Mouse (Mus musculus): ENCODE measurements around the gene Olfr455. TPM values are rescaled to one million over a fixed set of nuclear protein-coding genes. Genes with fewer than 3 reads are reported as not detected.

The Olfr455 gene
- total RNA-seq (2021) = not detected

DNA sequence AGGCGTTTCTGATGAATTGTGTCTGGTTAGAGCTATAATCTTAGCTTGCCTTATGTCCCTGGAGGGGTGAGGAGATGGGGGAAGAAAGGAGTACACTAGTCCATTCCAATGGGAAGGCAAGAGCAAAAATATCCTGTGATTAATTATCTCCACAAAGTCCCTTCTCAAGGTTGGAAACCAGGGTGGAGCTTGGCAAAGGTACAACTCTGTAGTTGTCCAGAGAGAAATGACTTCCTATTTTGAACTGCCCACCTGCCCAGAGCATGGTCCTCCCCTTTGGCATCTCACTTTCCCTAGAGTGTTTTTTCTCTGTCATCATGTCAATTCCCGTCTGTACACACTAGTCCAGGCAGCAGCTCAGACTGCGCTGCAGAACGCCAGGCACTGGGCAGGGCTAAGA lies at the start of gene Olfr455:
Olfr455 (minus strand) TSS at position 127 of the 400 bp plus-strand sequence.
- no peak for DNase-seq (ENCODE audit: extremely low spot score in 1 of 2, low spot score in 1 of 2)

DNA sequence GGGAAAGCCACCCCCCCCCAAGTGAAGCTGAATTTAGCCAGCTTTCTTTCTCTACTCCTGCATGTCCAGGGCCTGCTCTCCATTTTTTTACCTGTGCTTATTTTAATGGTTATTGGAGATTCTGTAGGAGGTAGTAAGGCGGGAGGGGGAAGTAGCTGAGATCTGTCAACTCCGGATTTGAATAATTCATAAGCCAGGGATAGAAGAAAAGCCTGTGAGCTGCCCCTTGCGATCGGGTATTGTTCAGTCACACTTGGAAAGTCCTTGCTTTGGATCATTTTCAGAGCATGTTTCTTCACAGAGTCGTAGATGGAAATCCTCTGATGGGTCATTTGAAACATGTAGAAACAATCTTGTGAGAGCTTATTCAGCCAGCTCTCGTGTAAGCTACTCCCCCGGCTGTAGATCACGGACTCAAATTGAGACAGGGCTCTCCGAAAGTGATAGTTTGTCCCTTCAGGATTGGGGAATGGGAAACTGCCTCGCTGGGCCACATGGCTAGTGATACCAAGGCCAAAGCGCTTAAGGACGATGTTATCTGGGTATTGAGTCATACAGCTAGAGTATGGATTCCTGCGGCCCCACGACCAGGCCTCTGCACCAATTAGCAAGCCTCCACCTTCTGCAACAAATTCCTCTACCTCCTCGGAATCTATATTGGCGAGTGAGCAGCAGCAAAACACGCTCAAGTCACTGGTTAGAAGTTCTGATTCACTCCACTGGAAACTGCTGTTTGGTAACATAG lies 45.9 kb upstream of the Olfr455 start:
- DNase-seq (ENCODE audit: extremely low spot score in 1 of 2, low spot score in 1 of 2) = no peak

DNA sequence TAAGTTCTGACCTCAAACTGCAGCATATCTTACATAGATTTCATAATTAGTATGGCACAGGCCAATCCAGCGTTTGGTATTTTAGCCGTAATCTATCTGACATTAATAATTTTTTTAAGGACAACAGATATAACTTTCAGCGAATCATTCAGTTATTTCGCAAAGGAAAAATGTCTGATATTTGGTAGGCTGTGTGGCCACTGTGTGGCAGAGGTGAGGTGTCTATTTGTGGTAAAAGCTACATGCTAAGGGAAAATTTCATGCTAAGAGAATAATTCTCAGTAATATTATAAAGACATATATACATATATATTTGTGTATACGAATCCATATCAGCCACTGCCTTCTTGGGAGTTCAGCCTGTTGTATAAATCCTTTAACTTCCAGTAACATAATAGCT lies 39.2 kb upstream of the Olfr455 start:
- DNase-seq (ENCODE audit: extremely low spot score in 1 of 2, low spot score in 1 of 2) = no peak

DNA sequence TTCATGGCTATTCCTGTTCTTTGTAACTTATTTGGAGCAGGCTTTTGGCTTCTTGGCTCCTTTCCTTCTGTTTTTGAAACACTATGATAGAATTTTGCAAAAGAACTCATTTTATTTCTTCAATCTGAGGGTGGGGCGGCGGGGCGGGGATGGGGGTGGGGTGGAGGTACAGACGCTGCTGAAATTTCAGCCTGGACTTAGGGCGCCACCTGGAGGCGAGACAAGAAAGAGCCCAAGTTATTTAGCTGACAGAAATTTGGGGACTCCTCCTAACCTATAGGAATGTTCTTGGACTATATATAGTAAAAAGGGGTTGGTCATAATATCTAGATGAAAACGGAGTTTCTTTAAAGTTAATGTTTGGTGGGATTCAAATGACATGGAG lies 36.1 kb upstream of the Olfr455 start:
- peak; percentile 40 to 84 for DNase-seq (ENCODE audit: extremely low spot score in 1 of 2, low spot score in 1 of 2)

DNA sequence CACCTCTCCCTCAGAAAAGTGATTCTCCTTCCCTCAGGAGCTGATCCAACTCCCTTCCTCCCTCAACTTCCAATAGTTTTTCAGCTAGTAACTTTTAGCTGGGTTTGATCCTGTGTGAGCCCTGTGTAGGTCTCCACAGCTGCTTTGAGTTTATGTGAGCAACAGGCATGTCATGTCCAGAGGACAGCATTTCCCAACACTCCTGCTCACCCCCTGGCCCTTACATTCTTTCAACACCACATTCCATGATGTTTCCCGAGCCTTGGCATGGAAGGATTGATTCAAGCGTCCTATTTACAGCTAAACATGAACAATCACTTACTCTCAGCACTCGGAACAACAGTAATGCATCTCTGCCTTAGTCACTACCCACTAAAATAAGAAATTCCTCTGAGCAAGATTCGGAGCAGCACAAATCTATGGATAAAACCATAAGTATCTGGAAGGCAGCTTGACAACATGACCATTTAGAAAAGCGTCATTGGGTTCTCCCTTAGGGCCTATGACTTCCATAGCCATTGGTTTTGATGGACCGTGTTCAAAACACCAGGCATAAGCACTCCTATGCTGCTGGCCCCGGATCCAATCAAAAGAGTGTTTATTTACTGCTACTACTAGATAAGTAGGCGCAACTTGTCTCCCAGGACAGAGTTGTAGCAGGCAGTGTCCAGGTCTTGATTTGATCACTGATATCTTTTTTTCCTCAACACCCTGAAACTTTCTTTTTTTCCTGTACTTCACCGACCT lies 35.5 kb upstream of the Olfr455 start:
- no peak for DNase-seq (ENCODE audit: extremely low spot score in 1 of 2, low spot score in 1 of 2)

DNA sequence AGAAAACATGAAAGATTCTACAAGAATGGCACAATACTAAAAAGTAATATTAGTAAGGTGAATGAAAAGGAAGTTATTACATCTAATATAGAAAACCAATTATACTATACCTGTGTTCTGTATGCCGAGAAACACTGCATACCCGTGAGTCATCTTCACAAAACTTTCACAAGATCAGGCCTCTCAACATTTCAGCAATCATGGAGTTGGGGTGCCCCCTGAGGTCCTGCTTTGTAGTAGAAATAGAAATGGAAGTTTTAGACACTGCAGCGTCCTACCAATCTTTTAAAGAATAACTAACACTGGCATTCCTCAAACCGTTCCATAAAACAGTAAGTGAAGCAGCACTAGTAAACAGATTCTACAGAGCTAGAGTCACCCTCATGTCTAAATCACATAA lies 31.3 kb upstream of the Olfr455 start:
- no peak for DNase-seq (ENCODE audit: extremely low spot score in 1 of 2, low spot score in 1 of 2)

DNA sequence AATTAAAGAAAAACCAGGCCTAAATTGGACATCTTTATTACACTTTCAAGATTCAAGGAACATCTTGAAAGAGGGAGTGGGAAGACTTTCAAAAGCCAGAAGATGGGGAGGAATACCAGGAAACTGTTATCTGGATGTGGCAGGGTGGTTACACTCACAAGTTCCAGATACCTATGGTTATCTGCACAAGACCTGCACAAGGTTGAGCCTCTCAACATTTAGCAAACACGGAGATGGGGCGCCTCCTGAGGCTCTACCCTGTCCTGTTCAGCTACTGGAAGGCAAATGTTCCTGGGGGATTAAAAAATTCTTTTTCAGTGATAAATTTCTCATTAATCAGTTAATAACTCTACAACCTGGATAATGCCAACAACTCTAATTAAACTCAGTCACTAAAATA lies 30.0 kb upstream of the Olfr455 start:
- no peak for DNase-seq (ENCODE audit: extremely low spot score in 1 of 2, low spot score in 1 of 2)

DNA sequence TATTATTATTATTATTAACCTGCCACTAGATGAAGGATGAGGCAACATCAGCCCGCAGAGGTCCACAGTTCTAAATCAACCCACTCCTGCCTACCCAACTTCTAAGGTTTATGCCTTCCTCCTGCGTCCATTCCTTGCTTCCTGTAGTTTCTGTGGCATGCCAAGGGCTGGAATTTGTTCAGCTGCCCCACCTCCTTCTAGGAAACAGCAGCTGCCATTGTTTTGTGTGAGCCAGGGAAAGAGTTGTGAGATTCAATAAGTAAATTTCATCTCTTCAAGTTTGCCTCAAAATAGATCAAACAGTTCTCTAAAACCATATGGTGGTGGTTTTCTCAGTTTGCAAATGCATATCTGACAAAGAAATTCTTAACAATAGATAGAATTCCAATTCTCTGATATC lies 20.8 kb upstream of the Olfr455 start:
- no peak for DNase-seq (ENCODE audit: extremely low spot score in 1 of 2, low spot score in 1 of 2)

DNA sequence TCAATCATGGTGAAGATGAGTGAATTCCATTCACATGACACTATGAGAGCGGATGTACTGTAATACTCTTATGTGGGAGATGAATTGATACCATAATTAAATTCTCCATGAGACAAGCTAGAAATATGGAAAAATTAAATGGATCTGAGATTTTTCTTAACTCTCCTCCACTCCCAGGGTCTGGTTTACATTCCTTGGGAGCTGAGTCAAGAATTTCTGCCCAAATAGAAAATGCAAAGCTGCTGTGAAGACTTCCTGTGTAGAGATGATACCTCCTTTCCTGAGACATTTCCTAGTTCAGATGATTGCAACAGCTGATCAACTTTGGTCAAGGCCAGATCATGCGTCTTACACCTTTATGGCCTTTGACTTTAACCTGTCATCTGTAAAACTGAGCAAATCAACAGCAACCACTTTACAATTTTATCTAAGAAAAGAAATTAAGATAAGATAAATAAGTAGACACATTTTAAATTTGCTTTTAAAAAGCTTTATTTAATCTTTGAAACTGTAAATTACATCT lies 18.8 kb upstream of the Olfr455 start:
- no peak for DNase-seq (ENCODE audit: extremely low spot score in 1 of 2, low spot score in 1 of 2)

DNA sequence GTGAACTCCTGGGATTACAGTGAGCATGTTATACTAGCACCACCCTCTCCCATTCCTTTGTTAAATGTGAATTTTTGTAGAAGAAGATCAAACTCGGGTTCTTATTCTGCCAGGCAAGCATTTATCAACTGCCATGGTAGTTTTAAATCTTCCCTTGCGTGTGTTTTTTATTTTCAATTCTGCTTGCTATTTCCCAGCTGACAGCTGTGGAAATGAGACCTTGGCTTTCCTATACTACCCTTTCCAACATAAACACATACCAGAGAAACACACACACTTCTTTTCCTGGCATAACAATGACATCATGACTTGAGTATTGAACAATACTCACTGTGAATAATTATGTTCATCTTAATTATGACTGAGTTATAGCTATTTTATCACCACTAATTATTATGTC lies 14.9 kb upstream of the Olfr455 start:
- DNase-seq (ENCODE audit: extremely low spot score in 1 of 2, low spot score in 1 of 2) = no peak

DNA sequence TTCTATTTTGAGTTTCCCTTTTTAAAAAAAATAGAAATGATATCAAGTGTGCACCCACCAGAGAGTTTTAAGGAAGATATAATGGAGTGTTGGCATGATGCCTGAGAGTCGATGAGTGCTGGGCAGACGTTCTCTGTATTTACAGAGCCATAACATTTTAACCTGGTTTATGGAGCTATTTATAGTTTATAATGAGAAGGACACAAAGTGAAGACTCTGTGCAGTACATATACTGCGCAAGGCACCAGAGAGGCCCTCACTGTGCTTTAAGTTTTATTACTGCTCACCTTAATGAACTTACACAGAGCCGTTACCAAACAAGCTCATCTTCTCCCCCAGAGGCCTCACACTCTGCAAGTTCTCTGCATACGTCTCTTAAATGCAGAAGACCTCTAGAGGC lies 13.5 kb upstream of the Olfr455 start:
- no peak for DNase-seq (ENCODE audit: extremely low spot score in 1 of 2, low spot score in 1 of 2)

DNA sequence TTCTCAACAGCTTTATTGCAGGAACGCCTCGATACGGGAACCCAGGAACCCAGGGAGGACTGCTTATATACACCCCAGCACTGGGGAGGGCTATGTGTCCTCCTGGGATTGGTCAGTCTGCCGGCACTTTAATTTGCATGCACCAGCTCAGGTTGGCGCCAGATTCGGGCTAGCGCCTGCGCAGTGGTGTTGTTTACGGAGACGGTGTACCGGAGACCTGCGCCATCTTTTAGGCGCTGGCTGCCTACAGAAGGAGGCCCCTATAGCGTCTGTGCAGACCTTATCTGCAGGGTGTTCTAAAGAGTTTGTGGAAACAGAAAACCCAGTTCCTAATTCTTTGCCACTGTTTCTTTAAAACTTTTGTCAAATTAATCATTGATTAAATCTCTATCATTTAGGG lies 11.3 kb upstream of the Olfr455 start:
- no peak for DNase-seq (ENCODE audit: extremely low spot score in 1 of 2, low spot score in 1 of 2)

DNA sequence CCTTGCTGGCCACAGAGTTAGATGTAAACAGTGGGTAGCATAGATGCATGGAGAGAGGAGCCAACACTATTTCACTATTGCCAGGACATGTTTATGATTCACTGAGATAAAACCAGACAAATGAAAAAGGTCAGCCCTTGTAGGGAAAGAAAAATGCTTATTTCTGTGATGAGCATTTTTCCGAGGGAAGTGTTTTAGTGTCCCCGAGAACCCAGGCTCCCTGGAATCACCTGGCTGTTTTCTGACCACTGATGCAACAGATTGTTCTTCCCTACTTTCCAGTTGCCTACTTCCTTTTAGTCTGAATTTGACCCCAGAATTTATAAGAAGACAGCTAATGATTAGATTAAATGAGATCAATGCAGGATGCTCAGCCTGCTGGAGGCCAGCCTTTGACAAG lies 1.2 kb downstream of the Olfr455 start:
- DNase-seq (ENCODE audit: extremely low spot score in 1 of 2, low spot score in 1 of 2) = no peak

DNA sequence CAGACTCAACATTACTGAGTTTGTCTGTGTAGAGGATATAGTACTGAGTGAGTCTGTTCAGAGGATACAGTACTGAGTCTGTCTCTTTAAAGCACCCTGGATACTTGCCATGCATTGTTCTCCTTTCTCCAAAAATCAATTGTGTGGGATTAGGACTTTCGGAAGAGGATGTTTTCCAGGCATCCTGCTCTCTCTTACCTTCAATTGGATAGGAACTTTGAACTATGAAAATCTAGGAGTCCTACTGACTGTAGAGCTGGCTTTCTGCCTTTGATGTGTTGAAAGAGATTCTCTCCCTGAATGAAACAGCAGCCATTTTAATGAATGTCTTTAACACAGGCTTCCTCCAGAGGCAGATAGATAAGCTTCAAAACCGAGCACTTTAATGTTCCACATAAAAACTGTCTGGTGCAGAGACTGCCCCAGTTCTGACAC lies 1.9 kb downstream of the Olfr455 start:
- DNase-seq (ENCODE audit: extremely low spot score in 1 of 2, low spot score in 1 of 2) = no peak

DNA sequence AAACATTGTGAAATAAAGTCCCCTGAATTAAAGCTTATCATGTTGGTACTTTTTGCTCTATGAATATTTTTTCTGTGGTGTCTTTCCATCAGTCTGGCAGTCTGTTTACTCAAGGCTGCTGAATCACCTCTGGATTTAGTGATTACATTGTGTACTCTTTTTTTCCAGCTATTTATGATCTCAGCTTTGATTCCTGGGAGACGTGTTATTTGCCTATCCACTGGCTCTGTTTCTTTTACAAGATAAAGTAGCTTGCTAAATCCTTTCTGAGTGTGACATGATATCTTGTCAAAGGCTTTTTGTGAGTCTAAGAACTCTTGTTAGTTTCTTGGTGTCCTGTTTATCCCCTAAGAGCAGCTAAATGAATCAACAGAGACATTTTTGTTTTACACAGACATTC lies 2.5 kb downstream of the Olfr455 start:
- no peak for DNase-seq (ENCODE audit: extremely low spot score in 1 of 2, low spot score in 1 of 2)

DNA sequence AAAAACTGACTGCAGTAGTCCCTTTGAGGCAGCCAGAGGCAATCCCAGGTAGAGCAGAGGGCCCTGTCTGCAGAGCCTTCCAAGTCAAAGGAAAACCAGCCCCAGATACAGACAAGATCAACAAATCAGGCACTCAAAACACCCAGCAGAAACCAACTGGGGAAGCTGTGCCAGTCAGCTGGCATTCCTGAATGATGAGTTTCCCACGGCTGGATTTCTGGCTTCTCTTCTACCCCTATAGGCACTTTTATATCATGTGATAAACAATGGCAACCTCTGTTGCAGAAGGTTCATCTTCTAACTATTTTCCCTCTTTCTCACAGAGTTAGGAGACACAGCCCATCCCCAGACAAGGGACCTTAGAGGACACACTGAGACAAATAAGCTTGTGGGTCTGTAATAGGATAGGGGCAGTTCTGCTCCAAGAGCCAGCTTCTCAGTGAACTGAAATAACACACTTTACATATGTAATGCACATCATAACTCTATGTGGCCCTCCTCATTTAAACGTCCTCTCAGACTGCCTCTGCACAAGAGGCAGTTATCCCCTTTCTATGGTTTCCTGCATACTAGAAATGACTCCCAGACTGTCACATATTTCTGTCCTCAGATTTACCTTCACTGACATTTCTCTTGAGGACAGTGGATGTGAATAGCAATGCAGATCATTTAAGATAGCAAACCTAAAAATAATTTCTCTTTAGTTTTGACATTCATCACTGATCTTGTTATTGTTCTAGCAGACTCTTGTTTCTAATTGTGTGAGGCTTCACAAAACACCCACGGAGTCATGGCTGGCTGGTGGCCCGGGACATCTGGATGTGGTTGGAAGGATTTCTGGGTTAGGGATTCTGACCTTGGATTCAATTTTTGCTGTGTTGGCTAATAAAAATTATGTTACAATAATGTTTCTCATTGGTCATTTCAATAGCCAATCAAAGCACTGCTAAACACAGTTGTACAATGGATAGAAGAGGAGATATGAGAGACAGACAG lies 5.1 kb downstream of the Olfr455 start:
- no peak for DNase-seq (ENCODE audit: extremely low spot score in 1 of 2, low spot score in 1 of 2)

DNA sequence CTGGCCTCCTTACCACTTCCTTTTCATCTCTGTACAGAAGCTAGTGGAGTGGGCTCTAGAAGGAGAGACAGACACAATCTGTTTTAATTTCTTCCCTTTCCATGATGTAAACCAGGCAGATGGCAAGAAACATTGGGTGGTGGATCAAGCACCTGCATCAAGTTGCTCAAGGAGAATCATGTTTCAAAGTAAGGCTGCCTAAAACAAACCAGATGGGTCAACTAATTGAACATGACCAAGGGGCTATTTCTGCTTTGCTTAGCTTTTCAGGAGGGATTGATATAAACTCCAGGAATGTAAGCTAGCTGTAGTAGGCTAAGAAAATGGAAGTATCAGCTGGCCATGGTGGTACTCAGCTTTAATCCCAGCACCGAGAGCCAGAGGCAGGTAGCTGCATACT lies 6.7 kb downstream of the Olfr455 start:
- DNase-seq (ENCODE audit: extremely low spot score in 1 of 2, low spot score in 1 of 2) = no peak

DNA sequence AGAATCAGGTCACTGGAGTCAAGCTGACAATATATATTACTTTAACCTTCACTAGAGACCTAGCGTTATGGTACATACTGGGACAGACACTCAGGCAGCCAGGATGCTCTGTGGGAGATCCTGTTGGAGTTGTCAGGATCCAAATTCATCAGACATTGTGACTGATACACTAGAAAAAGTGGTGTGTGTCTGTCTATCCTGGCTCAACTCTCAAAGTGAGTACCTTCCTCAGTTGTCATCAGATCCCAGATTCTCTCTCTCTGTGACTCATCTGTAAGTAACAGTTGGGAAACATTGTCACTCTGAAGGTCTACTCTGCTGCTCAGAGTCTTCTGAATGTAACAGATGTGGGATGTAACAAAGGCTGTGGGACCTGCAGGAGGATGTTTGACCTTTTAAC lies 7.7 kb downstream of the Olfr455 start:
- no peak for DNase-seq (ENCODE audit: extremely low spot score in 1 of 2, low spot score in 1 of 2)

DNA sequence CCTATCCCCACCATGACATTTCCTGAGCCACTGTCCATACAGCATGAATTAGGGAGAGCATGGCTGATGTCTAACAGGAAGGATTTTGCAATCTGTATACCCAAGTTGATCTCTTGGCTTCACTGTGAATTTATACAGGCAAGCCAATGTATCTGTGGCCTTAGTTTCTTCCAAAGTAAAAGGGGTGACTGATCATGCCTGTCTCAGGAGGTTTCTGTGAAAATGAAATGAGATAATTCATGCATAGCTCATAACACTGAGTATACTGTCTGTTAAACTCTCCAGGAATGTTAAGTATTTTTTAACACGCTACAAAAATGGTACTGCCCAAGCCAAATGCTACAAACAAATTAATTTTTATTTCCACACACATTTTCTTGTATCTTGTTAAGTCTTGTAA lies 33.9 kb downstream of the Olfr455 start:
- DNase-seq (ENCODE audit: extremely low spot score in 1 of 2, low spot score in 1 of 2) = no peak

DNA sequence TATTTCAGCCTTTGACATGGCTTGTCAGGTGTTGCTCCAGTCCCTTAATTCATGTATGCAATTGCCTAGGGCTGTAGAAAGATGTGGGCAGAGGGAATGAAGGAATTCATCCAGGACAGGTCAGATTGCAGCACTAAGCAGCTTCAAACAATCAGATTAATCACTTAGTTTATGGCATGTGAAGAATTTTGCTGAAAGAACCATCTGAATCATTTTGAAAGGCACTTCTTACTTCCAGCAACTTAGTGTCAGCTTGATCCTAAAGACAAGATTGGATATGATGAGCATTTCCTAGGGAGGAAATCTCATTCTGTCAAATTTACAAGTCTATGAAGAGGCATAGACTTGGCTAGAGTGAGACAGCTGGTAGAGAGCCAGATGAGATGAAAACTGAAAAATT lies 38.1 kb downstream of the Olfr455 start:
- DNase-seq (ENCODE audit: extremely low spot score in 1 of 2, low spot score in 1 of 2) = no peak

DNA sequence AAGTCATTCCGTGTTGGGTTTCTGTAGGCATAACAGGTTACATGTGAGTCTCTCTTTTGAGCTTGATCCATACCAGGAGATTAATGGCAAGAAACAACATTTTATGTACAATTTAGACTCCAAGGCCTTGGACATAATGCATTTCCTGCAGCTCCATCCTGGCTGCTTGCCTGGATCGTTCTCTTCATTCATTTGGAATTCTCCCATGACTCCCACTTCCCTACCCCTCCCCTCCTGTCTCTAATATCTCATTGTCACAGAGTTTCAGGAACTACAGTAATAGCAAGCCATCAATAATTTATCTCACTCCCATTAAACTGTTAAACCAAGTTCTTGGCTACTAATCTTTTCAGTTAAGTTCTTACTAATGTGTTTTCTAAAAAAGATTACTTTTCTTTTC lies 43.9 kb downstream of the Olfr455 start:
- peak in 1 of 2 experiments; percentile 16 for DNase-seq (ENCODE audit: extremely low spot score in 1 of 2, low spot score in 1 of 2)

All from layer of hippocampus, postnatal 25 days (tissue).